Mouse (Mus musculus): ENCODE results near the gene Csf2ra.
"Not testable (repeated sequence)": the region's sequence is repeated elsewhere in the genome, so short reads cannot be mapped to it uniquely, and the experiment has no call there.

Csf2ra gene

DNA sequence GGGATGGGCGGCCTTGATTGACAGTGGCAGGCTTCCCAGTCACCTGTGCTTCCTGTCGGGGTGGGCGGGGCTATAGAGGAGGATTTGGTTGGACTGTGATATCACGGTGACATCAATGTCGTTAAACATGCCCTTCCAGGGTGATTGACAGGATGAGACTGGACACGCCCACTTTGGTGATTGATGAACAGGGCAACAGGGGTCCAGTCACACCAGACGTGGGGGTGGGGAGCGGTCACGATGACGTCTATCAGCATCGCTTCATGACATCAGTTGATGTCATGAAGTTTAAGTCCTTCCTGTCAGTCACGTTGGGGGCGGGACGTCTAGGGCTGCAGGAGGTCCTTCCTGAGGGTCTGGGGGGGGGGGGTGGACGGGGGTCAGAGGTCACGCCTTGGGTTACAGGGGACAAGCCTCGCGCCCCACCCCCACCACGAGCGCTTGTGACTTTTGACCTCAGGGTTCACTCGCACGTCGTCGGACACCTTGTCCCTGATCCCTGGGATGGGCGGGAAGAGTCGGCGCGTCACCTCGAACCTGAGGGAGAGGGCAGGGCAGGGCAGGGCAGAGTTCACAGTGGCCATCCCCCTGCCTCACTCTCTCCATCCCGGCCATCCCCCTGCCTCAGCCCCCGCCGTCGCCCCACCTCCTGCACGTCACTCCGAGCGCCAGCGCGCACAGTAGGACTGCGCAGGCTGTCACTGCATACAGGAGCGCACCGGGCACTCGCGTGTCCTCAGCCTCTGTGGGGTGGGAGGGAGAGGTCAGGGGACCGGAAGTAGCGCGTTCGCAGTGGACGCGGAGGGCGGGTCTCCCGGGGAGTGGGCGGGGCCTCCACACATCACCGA, 3.3 kb downstream of the Csf2ra start:
- DNase-seq (ENCODE audit: low read depth), result no peak

DNA sequence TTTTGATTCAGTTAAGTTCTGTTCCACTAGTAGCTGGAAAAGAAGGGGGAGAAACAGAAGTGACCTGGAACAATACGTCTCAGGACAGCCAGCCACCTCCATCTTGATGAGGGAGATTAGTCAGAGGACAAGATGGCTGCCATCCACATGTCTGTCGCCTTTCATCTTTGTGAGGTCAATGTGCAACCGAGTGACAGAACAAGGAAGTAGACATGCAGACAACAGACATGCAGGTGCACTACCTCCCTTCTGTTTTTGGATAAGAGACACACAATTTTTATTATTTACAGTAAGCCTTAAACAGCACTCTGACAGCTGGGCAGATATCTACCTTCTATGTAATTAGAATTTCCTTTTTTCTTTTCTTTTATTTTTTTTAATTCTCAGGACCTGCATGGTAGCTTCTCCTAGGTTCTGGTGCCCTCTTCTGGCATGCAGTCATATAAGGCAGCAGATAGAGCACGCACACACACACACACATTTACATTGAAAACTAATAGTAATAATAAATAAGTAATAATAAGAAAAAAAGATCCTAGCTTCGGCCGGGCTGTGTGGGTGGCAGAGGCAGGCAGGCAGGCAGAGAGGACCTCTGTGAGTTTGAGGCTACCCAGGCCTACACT, 4.4 kb downstream of the Csf2ra start:
- peak; percentile 57 for DNase-seq (ENCODE audit: low read depth)

DNA sequence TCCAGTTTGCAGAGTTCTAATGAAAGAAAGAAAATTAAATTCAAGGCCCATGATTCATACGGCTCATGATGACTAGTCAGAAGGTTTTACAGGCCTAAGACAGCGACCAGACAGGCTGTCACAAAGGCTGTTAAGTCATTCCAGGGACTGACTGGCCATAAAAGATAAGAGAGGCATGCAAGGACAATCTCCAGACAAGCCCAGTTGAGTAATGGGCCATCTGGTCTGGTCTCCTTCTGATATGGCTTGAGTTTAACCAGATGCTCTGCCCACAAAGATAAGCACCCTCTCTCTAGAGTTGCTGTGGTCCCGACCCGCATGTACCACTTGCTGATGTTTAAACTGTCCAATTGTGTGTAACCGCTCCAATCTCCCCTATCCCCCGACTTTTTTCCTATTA, 20.7 kb downstream of the Csf2ra start:
- not testable (repeated sequence) for DNase-seq (ENCODE audit: low read depth)

DNA sequence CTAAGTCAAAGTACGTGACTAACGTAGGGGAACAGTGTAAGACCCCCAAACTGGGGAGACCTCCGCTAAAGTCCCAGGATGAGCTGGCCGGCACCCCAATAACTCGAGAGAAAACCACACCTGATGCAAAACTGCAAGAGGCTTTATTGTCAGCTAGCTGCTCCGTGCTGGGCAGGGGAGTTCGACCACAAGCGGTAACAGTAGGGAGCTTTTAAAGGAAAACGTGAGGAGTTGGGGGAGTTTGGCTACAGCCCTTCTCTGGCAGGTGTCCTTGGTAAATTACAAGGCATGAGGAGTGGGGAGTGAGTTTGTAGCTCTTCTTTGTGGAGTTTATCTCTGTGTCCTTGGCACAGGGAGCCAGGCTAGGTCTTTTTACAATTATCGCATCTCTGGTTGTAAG, 28.4 kb downstream of the Csf2ra start:
- DNase-seq (ENCODE audit: low read depth), result no peak

DNA sequence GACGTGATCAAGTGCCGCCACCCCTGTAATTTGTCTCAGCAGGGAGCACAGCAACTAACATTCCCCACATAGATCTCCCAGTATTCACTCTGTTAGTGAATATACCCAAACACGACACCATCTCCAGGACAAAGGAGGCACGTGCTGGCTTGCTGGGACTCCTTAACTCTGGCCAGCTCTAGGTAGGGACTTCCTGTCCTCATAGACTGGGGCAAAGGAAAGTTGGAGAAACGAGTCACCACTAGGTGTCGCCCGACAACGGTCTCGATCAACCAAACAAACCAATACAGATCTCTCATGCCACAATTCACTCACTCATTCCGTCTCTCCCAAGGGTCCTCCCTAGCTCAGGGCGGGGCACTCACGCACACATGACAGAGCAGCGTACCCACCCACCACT, 28.9 kb downstream of the Csf2ra start:
- DNase-seq (ENCODE audit: low read depth), result peak; percentile 83

DNA sequence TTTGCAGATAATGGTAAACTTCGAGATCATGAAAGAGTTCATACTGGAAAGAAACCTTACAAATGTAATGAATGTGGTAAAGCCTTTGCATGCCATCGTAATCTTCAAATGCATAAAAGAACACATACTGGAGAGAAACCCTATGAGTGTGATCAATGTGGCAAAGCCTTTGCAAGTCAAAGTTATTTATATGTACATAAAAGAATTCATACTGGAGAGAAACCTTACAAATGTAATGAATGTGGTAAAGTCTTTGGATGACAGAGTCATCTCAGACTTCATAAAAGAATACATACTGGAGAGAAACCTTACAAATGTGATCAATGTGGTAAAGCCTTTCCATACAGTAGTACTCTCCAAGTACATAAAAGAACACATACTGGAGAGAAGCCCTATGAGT, 44.6 kb downstream of the Csf2ra start, which contains the start of gene Gm6020:
Gene Gm6020, plus strand, starts transcription at position 301 of the 400 bp plus-strand sequence.
- not testable (repeated sequence) for DNase-seq (ENCODE audit: low read depth)

DNA sequence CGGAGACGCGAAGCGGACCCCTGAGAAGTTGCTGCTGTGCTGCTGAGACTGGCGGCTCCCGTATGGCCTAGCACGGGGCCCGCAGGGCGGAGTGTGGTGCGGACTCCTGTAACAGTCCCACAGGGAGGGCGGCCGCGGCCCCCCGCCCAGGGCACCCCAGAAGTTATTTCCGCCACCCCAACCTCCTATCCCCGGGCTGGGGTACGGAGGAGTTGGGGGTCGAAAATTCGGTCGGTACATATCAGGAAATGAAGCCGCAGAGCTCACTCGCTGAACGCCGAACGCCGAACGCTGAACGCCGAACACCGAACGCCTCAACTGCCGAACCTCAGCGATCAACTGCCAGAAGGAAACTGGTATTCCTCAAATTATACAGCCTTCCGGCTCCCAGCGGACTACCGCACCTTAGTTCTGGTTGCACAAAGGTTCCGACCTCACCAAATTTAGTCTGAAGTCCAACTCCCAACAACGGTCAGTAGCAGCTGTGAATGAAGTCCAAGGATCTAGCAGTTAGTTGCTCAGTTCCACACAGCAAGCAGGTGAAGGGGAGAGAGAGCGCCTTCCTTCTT, 52.4 kb downstream of the Csf2ra start, which contains the start of gene Gm7102:
Gene Gm7102, minus strand, starts transcription at position 554 of the 569 bp plus-strand sequence.
- no peak for DNase-seq (ENCODE audit: low read depth)
